Mouse (Mus musculus) bone marrow, adult 2 months (tissue): ENCODE data around the gene Myo15. TPM values are rescaled to one million over a fixed set of nuclear protein-coding genes. Genes with fewer than 3 reads are reported as not detected.

Source experiments
- H3K27ac ChIP-seq: fragments of 200-500 bp; 2 replicates; pipeline ENCODE4 v1.5.1; 2012; ENCODE audit warnings: low read depth, mild to moderate bottlenecking, control low read depth, inconsistent platforms, low read length; ENCODE audit not compliant: control insufficient read depth, poor library complexity, insufficient read depth
- H3K4me1 ChIP-seq: fragments of 200-500 bp; 2 replicates; pipeline ENCODE4 v1.6.1; 2011; ENCODE audit warnings: low read length; ENCODE audit not compliant: control insufficient read depth, insufficient read depth
- H3K4me3 ChIP-seq: fragments of 200-500 bp; replicated peaks from 2 replicates; pipeline ENCODE3; 2011; ENCODE audit warnings: mild to moderate bottlenecking, low read depth, low read length, control low read depth; ENCODE audit not compliant: control insufficient read depth
- CTCF ChIP-seq: fragments of 200-500 bp; IDR thresholded peaks from 2 replicates; pipeline ENCODE4 v1.5.1; 2011; ENCODE audit warnings: low read length, control low read depth; ENCODE audit not compliant: control insufficient read depth, insufficient read depth
- POLR2A ChIP-seq: fragments of 200-500 bp; IDR thresholded peaks from 2 replicates; pipeline ENCODE4 v1.6.1; 2011; ENCODE audit warnings: low read depth, mild to moderate bottlenecking, control low read depth, low read length, borderline replicate concordance; ENCODE audit not compliant: control insufficient read depth
- WGBS: fragments of 180-500 bp; shearing (Covaris S2); methylation state at CpG from one replicate; pipeline ENCODE4 v1.1.7; 2018; 5-methylcytosine and 5-hydroxymethylcytosine counted together
- polyA plus RNA-seq: library from polyadenylated mRNA; stranded (reverse); fragments of >200 nt; gene quantifications from 2 replicates; pipeline ENCODE4 v1.2.4, GENCODE M21; 2011; ENCODE audit warnings: low replicate concordance; ENCODE audit not compliant: missing spikeins, insufficient read depth, insufficient read length

The Myo15 gene
- polyA plus RNA-seq, 1 experiment = 1.4 TPM

DNA sequence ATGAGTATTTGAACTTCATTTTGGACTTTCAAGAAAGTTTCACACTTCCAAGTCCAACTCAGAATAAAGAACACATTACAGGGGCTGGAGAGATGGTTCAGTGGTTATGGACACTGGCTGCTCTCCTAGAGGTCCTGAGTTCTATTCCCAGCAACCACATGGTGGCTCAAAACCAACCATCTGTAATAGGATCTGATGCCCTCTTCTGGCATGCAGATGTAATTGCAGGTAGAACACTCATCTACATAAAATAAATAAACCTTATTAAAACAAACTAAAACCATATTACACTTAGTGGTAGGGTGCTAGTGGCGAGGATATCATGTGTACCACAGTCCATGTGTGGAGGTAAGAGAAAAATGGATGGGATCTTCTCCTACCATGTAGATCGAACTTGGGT, 43.4 kb downstream of the Myo15 start:
- WGBS = 67% methylated on average over 2 of the region's 2 CpGs
- Histone ChIP-seq H3K27ac (no peak overlapping the region), H3K4me1 (no peaks in the 10 kb centered on the region), H3K4me3 (no peak overlapping the region)
- TF ChIP-seq POLR2A (no peak), CTCF (no peak)

DNA sequence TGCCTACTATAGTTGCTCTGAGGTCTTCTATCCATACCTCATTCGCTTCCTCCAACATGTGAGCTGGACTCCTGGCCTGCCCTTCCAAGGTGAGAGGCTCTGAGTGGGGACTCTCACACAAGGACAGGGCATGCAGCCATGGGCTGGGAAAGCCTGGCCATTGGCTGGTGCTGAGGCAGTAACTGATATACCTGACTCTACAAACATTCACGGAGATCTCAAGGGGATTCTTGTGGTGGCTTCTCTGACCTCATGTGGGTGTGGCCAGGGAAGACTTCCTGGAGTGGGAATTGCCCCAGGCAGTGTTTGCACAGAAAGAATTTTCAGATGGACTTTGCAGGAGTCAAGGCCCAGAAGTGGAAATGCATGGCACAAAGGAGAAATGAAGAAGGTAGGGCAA, 45.8 kb downstream of the Myo15 start:
- no peak for TF ChIP-seq CTCF
- TF ChIP-seq POLR2A = no peak

DNA sequence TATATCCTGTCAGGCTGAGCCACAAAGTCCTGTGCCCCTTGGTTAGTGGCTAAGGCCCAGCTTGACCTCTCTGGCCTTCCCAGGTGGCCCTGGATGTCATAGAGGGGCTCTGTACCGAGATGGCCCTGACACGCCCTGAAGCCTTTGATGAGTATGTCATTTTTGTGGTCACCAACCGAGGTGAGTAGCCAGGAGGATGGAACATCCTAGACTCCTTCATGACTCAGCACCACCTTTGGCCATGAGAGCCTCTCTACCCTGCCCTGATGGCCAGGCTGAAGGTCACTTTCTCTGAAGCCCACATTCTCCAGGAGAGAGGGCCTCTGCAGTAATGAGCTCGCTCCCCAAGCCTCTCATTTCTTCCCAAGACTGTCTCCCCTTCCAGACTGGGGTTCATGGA, 49.2 kb downstream of the Myo15 start:
- no peaks in the 10 kb centered on the region for H3K4me1 ChIP-seq
- no peak overlapping the region for H3K27ac ChIP-seq
- no peak overlapping the region for H3K4me3 ChIP-seq
- TF ChIP-seq POLR2A (no peak), CTCF (no peak)
- 63% methylated on average over 4 of the region's 4 CpGs for WGBS

More for the DNA sequence above, 45.8 kb downstream of the Myo15 start:
- H3K27ac ChIP-seq = no peak overlapping the region
- H3K4me1 ChIP-seq = no peaks in the 10 kb centered on the region
- H3K4me3 ChIP-seq = no peak overlapping the region
- WGBS = 77% methylated on average over 2 of the region's 2 CpGs

DNA sequence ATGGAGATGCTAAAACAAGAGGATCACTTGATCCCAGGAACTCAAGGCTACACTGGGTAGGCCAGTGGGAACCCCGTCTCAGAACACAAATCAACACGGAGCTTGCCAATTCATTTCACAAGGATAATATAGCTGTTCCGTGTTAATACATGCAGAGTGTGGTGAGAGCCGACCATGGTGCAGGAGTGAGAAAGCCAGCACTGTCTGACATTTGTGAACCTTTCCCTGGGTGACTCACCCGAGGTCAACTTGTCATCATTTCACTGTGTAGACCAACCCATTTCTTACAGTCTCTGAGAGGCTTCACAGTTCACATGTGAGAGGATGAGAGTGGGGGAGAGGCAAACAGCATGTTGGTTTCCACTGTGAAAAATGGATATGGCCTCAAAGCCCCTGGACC, 52.9 kb downstream of the Myo15 start:
- WGBS = 81% methylated on average over 5 of the region's 5 CpGs
- H3K4me3 ChIP-seq = no peak overlapping the region
- H3K4me1 ChIP-seq = no peaks in the 10 kb centered on the region
- TF ChIP-seq POLR2A (no peak), CTCF (no peak)
- H3K27ac ChIP-seq = no peak overlapping the region

DNA sequence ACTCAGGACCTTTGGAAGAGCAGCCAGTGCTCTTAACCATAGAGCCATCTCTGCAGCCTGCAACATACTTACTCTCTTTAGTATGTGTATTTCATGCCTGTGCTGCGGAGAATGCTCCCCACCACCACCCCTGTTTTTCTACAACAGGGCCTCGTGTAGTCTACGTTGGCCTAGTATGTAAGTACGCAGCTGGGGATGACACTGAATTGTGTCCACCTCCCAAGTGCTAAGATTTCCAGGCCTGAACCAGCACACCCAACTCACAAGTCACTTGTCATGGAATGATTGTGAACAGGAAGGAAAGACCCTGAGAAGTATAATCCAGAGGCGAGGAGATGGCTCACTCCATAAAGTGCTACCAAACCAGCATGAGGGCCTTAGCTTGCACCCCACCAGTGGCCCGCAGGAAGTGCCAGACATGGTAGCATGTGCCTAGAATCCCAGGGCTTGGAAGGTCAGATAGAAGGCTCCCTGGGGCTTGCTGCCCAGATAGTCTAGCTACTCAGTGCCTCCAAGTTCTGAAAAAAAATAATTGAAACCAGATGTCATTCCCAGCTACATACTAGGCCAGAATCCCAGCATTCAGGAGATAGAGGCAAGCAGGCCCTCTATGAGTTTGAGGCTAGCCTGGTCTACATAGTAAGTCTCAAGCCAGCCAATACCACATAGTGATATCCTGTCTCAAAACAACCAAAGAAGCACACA, 53.7 kb downstream of the Myo15 start:
- Histone ChIP-seq H3K4me1 (no peaks in the 10 kb centered on the region), H3K27ac (no peak overlapping the region), H3K4me3 (no peak overlapping the region)
- 87% methylated on average over 6 of the region's 6 CpGs for WGBS
- no peak for TF ChIP-seq CTCF
- no peak for TF ChIP-seq POLR2A

DNA sequence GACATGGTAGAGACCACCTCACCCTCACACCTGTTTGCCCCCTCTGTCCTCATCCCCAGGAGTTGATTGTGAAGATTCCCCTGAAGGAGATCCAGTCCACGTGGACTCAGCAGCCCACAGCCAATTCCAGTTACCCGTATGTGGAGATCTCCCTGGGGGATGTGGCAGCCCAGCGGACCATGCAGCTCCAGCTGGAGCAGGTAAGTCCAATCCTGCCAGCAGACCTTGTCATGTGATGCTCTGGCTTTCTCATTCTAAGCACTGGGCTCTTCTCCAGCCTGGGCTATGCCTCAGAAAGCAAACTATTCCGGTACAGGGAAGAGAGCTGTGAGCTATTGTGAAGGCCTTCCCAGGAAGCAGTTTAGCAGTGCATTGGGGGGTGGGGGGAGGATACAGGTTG, 57.3 kb downstream of the Myo15 start:
- no peak overlapping the region for H3K27ac ChIP-seq
- TF ChIP-seq CTCF (no peak), POLR2A (no peak)
- 84% methylated on average over 4 of the region's 4 CpGs for WGBS
- H3K4me1 ChIP-seq = no peaks in the 10 kb centered on the region
- H3K4me3 ChIP-seq = no peak overlapping the region

DNA sequence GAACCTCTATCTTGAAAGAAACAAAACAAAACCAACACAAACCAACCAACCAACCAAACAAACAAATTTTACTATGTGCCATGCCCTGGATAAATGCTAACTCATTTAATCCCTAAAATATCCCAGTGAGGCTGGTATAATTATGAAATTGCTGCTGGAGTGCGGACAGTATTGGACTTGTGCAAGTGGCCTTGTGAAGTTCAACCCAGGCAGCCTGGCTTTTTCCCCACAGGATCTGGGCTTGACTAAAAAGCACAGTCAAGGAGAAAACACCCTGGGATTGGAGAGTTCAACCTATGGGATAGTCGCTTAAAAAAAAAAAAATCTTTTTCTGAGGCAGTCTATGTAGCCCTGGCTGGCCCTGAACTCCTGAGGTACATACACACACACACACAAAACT, 66.5 kb downstream of the Myo15 start:
- WGBS = 89% methylated on average over 2 of the region's 2 CpGs
- Histone ChIP-seq H3K4me1 (peaks cover 3% of the 10 kb centered on the region), H3K27ac (no peak overlapping the region), H3K4me3 (no peak overlapping the region)
- no peak for TF ChIP-seq CTCF
- no peak for TF ChIP-seq POLR2A

DNA sequence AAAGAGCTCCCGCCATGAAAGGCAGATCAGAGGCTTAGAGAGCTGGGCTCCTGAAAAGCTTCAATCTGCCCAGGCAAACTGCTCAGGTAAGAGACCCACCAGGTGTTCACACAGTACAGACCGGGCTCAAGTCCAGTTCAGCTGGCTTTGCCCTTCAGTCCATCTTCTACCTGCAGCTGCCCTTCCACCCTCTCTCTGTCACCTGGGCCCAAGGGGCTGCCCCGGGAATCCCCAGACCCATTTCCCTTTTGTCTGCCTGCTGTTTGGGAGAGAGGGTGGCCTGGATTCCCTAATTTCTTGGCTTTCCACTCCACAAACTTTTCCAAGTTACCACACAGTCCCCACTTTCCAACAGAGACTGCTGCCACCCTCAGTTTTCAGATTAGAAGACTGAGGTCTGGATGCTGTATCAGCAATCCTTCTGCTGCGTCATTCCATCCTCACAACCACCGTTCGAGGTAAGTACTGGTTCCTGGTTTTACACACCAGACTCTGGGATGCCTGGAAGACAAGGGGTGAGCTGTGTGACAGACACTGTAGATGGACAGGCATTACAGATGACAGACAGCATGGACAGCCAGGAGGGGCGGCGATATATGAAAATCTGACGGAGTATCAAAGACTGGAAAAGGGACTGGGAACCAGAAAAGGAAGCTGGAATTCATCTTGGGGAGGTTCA, 67.2 kb downstream of the Myo15 start, which contains the start of gene Alkbh5:
Gene Alkbh5 (plus strand): TSS at position 202 of the 679 bp plus-strand sequence.
- Histone ChIP-seq H3K4me1 (peaks cover 3% of the 10 kb centered on the region), H3K4me3 (peak within 1 kb of the TSS; percentile 94), H3K27ac (peak within 1 kb of the TSS; percentile 98)
- 34% methylated on average over 9 of the region's 9 CpGs for WGBS
- TF ChIP-seq POLR2A (no peak), CTCF (no peak)
